Mouse (Mus musculus): ENCODE results near the gene Pitpna. TPM values are rescaled to one million over a fixed set of nuclear protein-coding genes. Genes with fewer than 3 reads are reported as not detected.

The Pitpna gene
- polyA plus RNA-seq, 1 experiment from 2014 or later = 99.5 TPM

GRCm38 (mm10) chr11:75578609-75579008 is 9.3 kb upstream of the Pitpna start:
- Histone ChIP-seq H3K27me3 (ENCODE audit: control insufficient read depth, insufficient read depth, low read length) (no peaks in the 10 kb centered on the region), H3K4me1 (replicated peaks; ENCODE audit: control insufficient read depth, insufficient read depth, low read length) (no peaks in the 10 kb centered on the region), H3K36me3 (ENCODE audit: control insufficient read depth, insufficient read depth, low read length) (no peaks in the 10 kb centered on the region), H3K27ac (ENCODE audit: low read depth, low read length) (no peak overlapping the region), H3K9me3 (ENCODE audit: control insufficient read depth, low read length) (no peaks in the 10 kb centered on the region), H3K4me2 (replicated peaks; ENCODE audit: low read depth, low read length) (no peak overlapping the region), H3K4me3 (ENCODE audit: low read depth, low read length) (no peak overlapping the region), H3K9ac (ENCODE audit: low read depth, low read length) (no peak overlapping the region)
- WGBS = 81% methylated on average over 5 of the region's 5 CpGs
- ATAC-seq (ENCODE audit: low FRiP score) (no peak), DNase-seq (ENCODE audit: low spot score) (no peak)

DNA sequence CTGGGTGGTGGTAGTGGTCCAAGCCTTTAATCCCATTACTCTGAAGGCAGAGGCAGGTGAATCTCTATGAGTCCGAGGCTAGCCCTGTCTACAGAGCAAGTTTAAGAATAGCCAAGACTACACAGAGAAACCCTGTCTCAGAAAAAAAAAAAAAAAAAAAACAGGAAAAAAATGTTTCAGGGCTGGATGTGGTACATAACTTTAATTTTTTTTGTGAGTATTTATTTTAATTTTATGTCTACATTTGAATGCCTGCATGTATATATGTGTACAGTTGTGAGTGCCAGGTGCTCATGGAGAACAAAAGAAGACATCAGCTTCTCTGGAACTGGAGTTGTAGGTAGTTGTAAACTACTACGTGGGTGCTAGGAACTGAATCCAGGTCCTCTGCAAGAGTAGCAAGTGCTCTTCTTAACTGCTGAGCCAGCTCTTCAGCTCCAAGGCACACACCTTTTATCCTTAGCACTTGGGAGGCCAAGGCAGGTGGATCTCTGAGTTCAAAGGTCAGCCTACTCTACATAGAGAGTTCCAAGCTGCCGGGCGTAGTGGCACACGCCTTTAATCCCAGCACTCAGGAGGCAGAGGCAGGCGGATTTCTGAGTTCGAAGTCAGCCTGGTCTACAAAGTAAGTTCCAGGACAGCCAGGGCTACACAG is 6.3 kb upstream of the Pitpna start:
- H3K36me3 ChIP-seq (ENCODE audit: control insufficient read depth, insufficient read depth, low read length) = no peaks in the 10 kb centered on the region
- DNase-seq (ENCODE audit: low spot score) (no peak), ATAC-seq (ENCODE audit: low FRiP score) (no peak)
- no peaks in the 10 kb centered on the region for H3K4me1 ChIP-seq (replicated peaks; ENCODE audit: control insufficient read depth, insufficient read depth, low read length)
- H3K4me3 ChIP-seq (ENCODE audit: low read depth, low read length) = no peak overlapping the region
- no peaks in the 10 kb centered on the region for H3K27me3 ChIP-seq (ENCODE audit: control insufficient read depth, insufficient read depth, low read length)
- H3K9ac ChIP-seq (ENCODE audit: low read depth, low read length) = no peak overlapping the region
- H3K27ac ChIP-seq (ENCODE audit: low read depth, low read length) = no peak overlapping the region
- H3K9me3 ChIP-seq (ENCODE audit: control insufficient read depth, low read length) = no peaks in the 10 kb centered on the region
- 93% methylated on average over 7 of the region's 7 CpGs for WGBS
- H3K4me2 ChIP-seq (replicated peaks; ENCODE audit: low read depth, low read length) = no peak overlapping the region

DNA sequence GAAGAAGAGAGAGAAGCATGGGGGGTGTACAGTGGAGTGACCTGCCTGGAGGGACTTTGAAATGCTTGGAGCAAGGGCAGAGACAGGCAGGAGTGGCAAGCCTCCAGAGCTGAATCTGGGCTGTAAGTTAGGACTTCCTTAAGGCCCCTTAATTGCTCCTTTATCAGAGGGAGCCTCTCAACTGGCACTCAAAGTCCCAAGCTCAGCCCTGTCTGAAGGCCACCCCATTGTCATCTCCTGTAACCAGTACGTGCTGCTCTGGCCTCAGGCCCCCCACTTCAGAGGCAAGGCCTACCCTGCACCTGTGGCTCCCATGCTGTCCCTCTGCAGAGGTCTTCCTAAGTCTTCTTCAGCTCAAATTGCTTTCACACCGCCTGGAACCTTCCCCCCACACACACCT is 4.4 kb upstream of the Pitpna start:
- ATAC-seq (ENCODE audit: low FRiP score) (no peak), DNase-seq (ENCODE audit: low spot score) (no peak)
- WGBS = 73% methylated on average over 2 of the region's 2 CpGs
- Histone ChIP-seq H3K4me2 (replicated peaks; ENCODE audit: low read depth, low read length) (no peak overlapping the region), H3K27me3 (ENCODE audit: control insufficient read depth, insufficient read depth, low read length) (no peaks in the 10 kb centered on the region), H3K27ac (ENCODE audit: low read depth, low read length) (no peak overlapping the region), H3K9ac (ENCODE audit: low read depth, low read length) (no peak overlapping the region), H3K4me1 (replicated peaks; ENCODE audit: control insufficient read depth, insufficient read depth, low read length) (no peaks in the 10 kb centered on the region), H3K9me3 (ENCODE audit: control insufficient read depth, low read length) (no peaks in the 10 kb centered on the region), H3K4me3 (ENCODE audit: low read depth, low read length) (no peak overlapping the region), H3K36me3 (ENCODE audit: control insufficient read depth, insufficient read depth, low read length) (no peaks in the 10 kb centered on the region)

- H3K4me1 ChIP-seq (replicated peaks; ENCODE audit: control insufficient read depth, insufficient read depth, low read length) = peaks cover 5% of the 10 kb centered on the region; the same call in 1 of the 2 replicates
- H3K9me3 ChIP-seq (ENCODE audit: control insufficient read depth, low read length) = no peaks in the 10 kb centered on the region
- ATAC-seq (ENCODE audit: low FRiP score) = no peak
- no peaks in the 10 kb centered on the region for H3K27me3 ChIP-seq (ENCODE audit: control insufficient read depth, insufficient read depth, low read length)
- no peaks in the 10 kb centered on the region for H3K36me3 ChIP-seq (ENCODE audit: control insufficient read depth, insufficient read depth, low read length)
- DNase-seq (ENCODE audit: low spot score) = no peak
- H3K9ac ChIP-seq (ENCODE audit: low read depth, low read length) = no peak overlapping the region
- no peak overlapping the region for H3K4me2 ChIP-seq (replicated peaks; ENCODE audit: low read depth, low read length)
- 84% methylated on average over 4 of the region's 4 CpGs for WGBS
- H3K4me3 ChIP-seq (ENCODE audit: low read depth, low read length) = no peak overlapping the region
- no peak overlapping the region for H3K27ac ChIP-seq (ENCODE audit: low read depth, low read length)
Measured at GRCm38 (mm10) chr11:75585061-75585460, 2.8 kb upstream of the Pitpna start.

GRCm38 (mm10) chr11:75585978-75586377 is 1.9 kb upstream of the Pitpna start:
- H3K9me3 ChIP-seq (ENCODE audit: control insufficient read depth, low read length) = no peaks in the 10 kb centered on the region
- H3K4me2 ChIP-seq (replicated peaks; ENCODE audit: low read depth, low read length) = no peak overlapping the region
- WGBS = 84% methylated on average over 5 of the region's 5 CpGs
- H3K27ac ChIP-seq (ENCODE audit: low read depth, low read length) = no peak overlapping the region
- H3K27me3 ChIP-seq (ENCODE audit: control insufficient read depth, insufficient read depth, low read length) = no peaks in the 10 kb centered on the region
- DNase-seq (ENCODE audit: low spot score) (no peak), ATAC-seq (ENCODE audit: low FRiP score) (no peak)
- no peak overlapping the region for H3K4me3 ChIP-seq (ENCODE audit: low read depth, low read length)
- peaks cover 5% of the 10 kb centered on the region; the same call in 1 of the 2 replicates for H3K4me1 ChIP-seq (replicated peaks; ENCODE audit: control insufficient read depth, insufficient read depth, low read length)
- H3K36me3 ChIP-seq (ENCODE audit: control insufficient read depth, insufficient read depth, low read length) = no peaks in the 10 kb centered on the region
- H3K9ac ChIP-seq (ENCODE audit: low read depth, low read length) = no peak overlapping the region

- ATAC-seq (ENCODE audit: low FRiP score) = no peak
- no peak overlapping the region for H3K4me3 ChIP-seq (ENCODE audit: low read depth, low read length)
- H3K4me2 ChIP-seq (replicated peaks; ENCODE audit: low read depth, low read length) = no peak overlapping the region
Measured at GRCm38 (mm10) chr11:75586963-75587362, 934 bp upstream of the Pitpna start.

GRCm38 (mm10) chr11:75588285-75588941 is 516 bp downstream of the Pitpna start:
- H3K9ac ChIP-seq (ENCODE audit: low read depth, low read length) = peak overlapping the region; percentile 78
- H3K4me2 ChIP-seq (replicated peaks; ENCODE audit: low read depth, low read length) = peak overlapping the region; percentile 89
- H3K36me3 ChIP-seq (ENCODE audit: control insufficient read depth, insufficient read depth, low read length) = peaks cover 2% of the 10 kb centered on the region; the same call in 1 of the 2 replicates
- DNase-seq (ENCODE audit: low spot score) (no peak), ATAC-seq (ENCODE audit: low FRiP score) (peak; percentile 90)
- peak overlapping the region; percentile 85 for H3K27ac ChIP-seq (ENCODE audit: low read depth, low read length)
- H3K4me3 ChIP-seq (ENCODE audit: low read depth, low read length) = peak overlapping the region; percentile 87
- under 1% methylated on average over 36 of the region's 37 CpGs for WGBS
- peaks cover 5% of the 10 kb centered on the region; the same call in 1 of the 2 replicates for H3K4me1 ChIP-seq (replicated peaks; ENCODE audit: control insufficient read depth, insufficient read depth, low read length)
- H3K27me3 ChIP-seq (ENCODE audit: control insufficient read depth, insufficient read depth, low read length) = no peaks in the 10 kb centered on the region
- H3K9me3 ChIP-seq (ENCODE audit: control insufficient read depth, low read length) = no peaks in the 10 kb centered on the region

More at GRCm38 (mm10) chr11:75586963-75587362, 934 bp upstream of the Pitpna start:
- no peak for DNase-seq (ENCODE audit: low spot score)
- Histone ChIP-seq H3K27me3 (ENCODE audit: control insufficient read depth, insufficient read depth, low read length) (no peaks in the 10 kb centered on the region), H3K36me3 (ENCODE audit: control insufficient read depth, insufficient read depth, low read length) (no peaks in the 10 kb centered on the region), H3K4me1 (replicated peaks; ENCODE audit: control insufficient read depth, insufficient read depth, low read length) (peaks cover 5% of the 10 kb centered on the region; the same call in 1 of the 2 replicates), H3K9me3 (ENCODE audit: control insufficient read depth, low read length) (no peaks in the 10 kb centered on the region), H3K9ac (ENCODE audit: low read depth, low read length) (no peak overlapping the region), H3K27ac (ENCODE audit: low read depth, low read length) (no peak overlapping the region)
- 85% methylated on average over 5 of the region's 5 CpGs for WGBS

- H3K4me3 ChIP-seq (ENCODE audit: low read depth, low read length) = no peak overlapping the region
- no peaks in the 10 kb centered on the region for H3K9me3 ChIP-seq (ENCODE audit: control insufficient read depth, low read length)
- peaks cover 5% of the 10 kb centered on the region; the same call in 1 of the 2 replicates for H3K4me1 ChIP-seq (replicated peaks; ENCODE audit: control insufficient read depth, insufficient read depth, low read length)
- DNase-seq (ENCODE audit: low spot score) (no peak), ATAC-seq (ENCODE audit: low FRiP score) (no peak)
- H3K36me3 ChIP-seq (ENCODE audit: control insufficient read depth, insufficient read depth, low read length) = peaks cover 2% of the 10 kb centered on the region; the same call in 1 of the 2 replicates
- no peak overlapping the region for H3K4me2 ChIP-seq (replicated peaks; ENCODE audit: low read depth, low read length)
- H3K27me3 ChIP-seq (ENCODE audit: control insufficient read depth, insufficient read depth, low read length) = no peaks in the 10 kb centered on the region
- 94% methylated on average over 5 of the region's 5 CpGs for WGBS
- no peak overlapping the region for H3K27ac ChIP-seq (ENCODE audit: low read depth, low read length)
- no peak overlapping the region for H3K9ac ChIP-seq (ENCODE audit: low read depth, low read length)
Measured at GRCm38 (mm10) chr11:75592612-75593011, 4.7 kb downstream of the Pitpna start.

GRCm38 (mm10) chr11:75594431-75594830 is 6.5 kb downstream of the Pitpna start:
- no peak for DNase-seq (ENCODE audit: low spot score)
- Histone ChIP-seq H3K36me3 (ENCODE audit: control insufficient read depth, insufficient read depth, low read length) (peaks cover 2% of the 10 kb centered on the region; the same call in 1 of the 2 replicates), H3K4me2 (replicated peaks; ENCODE audit: low read depth, low read length) (no peak overlapping the region), H3K27me3 (ENCODE audit: control insufficient read depth, insufficient read depth, low read length) (no peaks in the 10 kb centered on the region), H3K9me3 (ENCODE audit: control insufficient read depth, low read length) (no peaks in the 10 kb centered on the region), H3K4me3 (ENCODE audit: low read depth, low read length) (no peak overlapping the region), H3K4me1 (replicated peaks; ENCODE audit: control insufficient read depth, insufficient read depth, low read length) (no peaks in the 10 kb centered on the region), H3K27ac (ENCODE audit: low read depth, low read length) (no peak overlapping the region), H3K9ac (ENCODE audit: low read depth, low read length) (no peak overlapping the region)
- no peak for ATAC-seq (ENCODE audit: low FRiP score)
- 85% methylated on average over 9 of the region's 9 CpGs for WGBS

Data from hindbrain, embryonic 11.5 days (tissue).